Mouse (Mus musculus) erythroid progenitor cell, adult 5-6 weeks (primary cell): ENCODE measurements around the gene Sucla2. TPM values are rescaled to one million over a fixed set of nuclear protein-coding genes. Genes with fewer than 3 reads are reported as not detected.
"Not testable (repeated sequence)": the region's sequence is repeated elsewhere in the genome, so short reads cannot be mapped to it uniquely, and the experiment has no call there.

Source experiments
- ATAC-seq: replicated peaks from 2 replicates; pipeline ENCODE4 v1.8.0; 2016; ENCODE audit warnings: moderate number of reproducible peaks, mild to moderate bottlenecking, moderate TSS enrichment, inconsistent platforms; ENCODE audit not compliant: poor library complexity, low FRiP score, severe bottlenecking
- total RNA-seq, 2 experiments: library from RNA; stranded (forward) in 1 of 2; stranded (reverse) in 1 of 2; fragments of 150-400 nt in 1 of 2; fragments of 186-747, 209-891 nt in 1 of 2; gene quantifications; 2 replicates each; pipeline versions ENCODE4 v1.2.3 to v1.2.4; 2015 to 2017; ENCODE audit warnings: low replicate concordance in 2 of 2

Sucla2 gene
- total RNA-seq, 2 experiments from 2014 or later = 23.3 to 31.0 TPM

- ATAC-seq = no peak
Observed at GRCm38 (mm10) chr14:73508630-73509395, 16.3 kb upstream of the Sucla2 start.

- peak; percentile 98 for ATAC-seq
Observed at GRCm38 (mm10) chr14:73509765-73510423, 15.2 kb upstream of the Sucla2 start, which contains the start of gene Med4. TSS of gene Med4 (plus strand) at chr14:73510025.

GRCm38 (mm10) chr14:73524136-73524535 lies 983 bp upstream of the Sucla2 start:
- no peak for ATAC-seq

GRCm38 (mm10) chr14:73528661-73529060 lies 3.5 kb downstream of the Sucla2 start:
- not testable (repeated sequence) for ATAC-seq

GRCm38 (mm10) chr14:73533755-73534465 lies 8.8 kb downstream of the Sucla2 start:
- no peak for ATAC-seq

GRCm38 (mm10) chr14:73535641-73536040 lies 10.5 kb downstream of the Sucla2 start:
- ATAC-seq = no peak

GRCm38 (mm10) chr14:73543781-73544180 lies 18.7 kb downstream of the Sucla2 start:
- no peak for ATAC-seq

- no peak for ATAC-seq
Observed at GRCm38 (mm10) chr14:73547034-73547433, 21.9 kb downstream of the Sucla2 start.

- no peak for ATAC-seq
Observed at GRCm38 (mm10) chr14:73548051-73548450, 22.9 kb downstream of the Sucla2 start, which contains the start of gene Nudt15. TSS of gene Nudt15 (minus strand) at chr14:73548242.

GRCm38 (mm10) chr14:73550291-73550690 lies 25.2 kb downstream of the Sucla2 start:
- no peak for ATAC-seq

- ATAC-seq = no peak
Observed at GRCm38 (mm10) chr14:73550732-73551131, 25.6 kb downstream of the Sucla2 start.

- ATAC-seq = no peak
Observed at GRCm38 (mm10) chr14:73551164-73551563, 26.0 kb downstream of the Sucla2 start.

- peak; percentile 97 for ATAC-seq
Observed at GRCm38 (mm10) chr14:73552341-73553121, 27.4 kb downstream of the Sucla2 start.

- ATAC-seq = no peak
Observed at GRCm38 (mm10) chr14:73553122-73553696, 28.1 kb downstream of the Sucla2 start.

- ATAC-seq = not testable (repeated sequence)
Observed at GRCm38 (mm10) chr14:73569831-73570230, 44.7 kb downstream of the Sucla2 start.

- ATAC-seq = no peak
Observed at GRCm38 (mm10) chr14:73571143-73571542, 46.0 kb downstream of the Sucla2 start.

- no peak for ATAC-seq
Observed at GRCm38 (mm10) chr14:73574053-73574452, 48.9 kb downstream of the Sucla2 start.

GRCm38 (mm10) chr14:73576336-73576735 lies 51.2 kb downstream of the Sucla2 start:
- ATAC-seq = no peak

GRCm38 (mm10) chr14:73588080-73588479 lies 63.0 kb downstream of the Sucla2 start:
- 0 out of 2 replicates have a peak, but pooled peaks have one; percentile 46 for ATAC-seq
